Mouse (Mus musculus): ENCODE data around the gene Exoc3l.

Gene Exoc3l

DNA sequence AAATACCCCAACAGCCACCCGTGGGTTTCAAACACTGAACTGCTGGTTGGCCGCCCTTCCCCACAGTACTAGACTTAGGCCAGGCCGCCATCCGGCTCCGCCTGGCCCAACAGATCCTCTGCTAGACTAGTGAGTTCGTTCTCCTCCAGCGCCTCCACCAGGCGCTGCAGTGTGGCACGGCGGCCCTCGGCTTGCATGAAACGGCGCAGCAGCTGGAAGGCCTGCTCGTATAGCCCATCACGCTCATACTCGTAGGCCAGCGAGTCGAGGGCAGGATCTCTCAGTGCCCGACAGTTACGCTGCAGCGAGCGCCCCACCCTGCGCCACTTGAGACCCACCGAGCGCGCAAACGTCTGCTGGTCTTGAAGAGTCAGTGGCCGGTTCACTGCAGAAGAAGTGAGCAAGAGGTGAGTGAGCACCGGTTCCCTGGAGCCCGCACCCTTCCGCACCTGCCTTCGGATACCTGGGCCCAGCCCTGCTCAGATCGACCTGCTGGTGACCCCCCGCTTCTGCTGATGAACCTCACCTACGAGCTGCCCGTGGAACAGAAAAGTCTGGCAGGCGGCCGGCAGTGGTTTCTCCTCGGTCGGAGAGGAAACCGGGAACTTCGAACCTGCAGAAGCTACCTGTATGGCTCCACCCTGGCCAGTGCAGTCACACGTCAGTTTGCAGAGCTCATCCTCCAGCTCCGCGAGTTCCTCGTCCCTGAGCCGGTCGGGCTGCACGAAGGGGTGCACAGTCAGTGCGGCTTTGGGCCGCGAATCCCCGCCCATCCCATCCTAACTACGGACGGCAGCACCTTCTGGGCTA lies 36.8 kb downstream of the Exoc3l start:
- in situ Hi-C loops (cut with MboI; ENCODE audit: low pct_unique_long_range_greater_than_20kb in 1 of 2, low sequenced_read_pairs in 2 of 2, unreplicated experiment in 1 of 2), result no loop called here

DNA sequence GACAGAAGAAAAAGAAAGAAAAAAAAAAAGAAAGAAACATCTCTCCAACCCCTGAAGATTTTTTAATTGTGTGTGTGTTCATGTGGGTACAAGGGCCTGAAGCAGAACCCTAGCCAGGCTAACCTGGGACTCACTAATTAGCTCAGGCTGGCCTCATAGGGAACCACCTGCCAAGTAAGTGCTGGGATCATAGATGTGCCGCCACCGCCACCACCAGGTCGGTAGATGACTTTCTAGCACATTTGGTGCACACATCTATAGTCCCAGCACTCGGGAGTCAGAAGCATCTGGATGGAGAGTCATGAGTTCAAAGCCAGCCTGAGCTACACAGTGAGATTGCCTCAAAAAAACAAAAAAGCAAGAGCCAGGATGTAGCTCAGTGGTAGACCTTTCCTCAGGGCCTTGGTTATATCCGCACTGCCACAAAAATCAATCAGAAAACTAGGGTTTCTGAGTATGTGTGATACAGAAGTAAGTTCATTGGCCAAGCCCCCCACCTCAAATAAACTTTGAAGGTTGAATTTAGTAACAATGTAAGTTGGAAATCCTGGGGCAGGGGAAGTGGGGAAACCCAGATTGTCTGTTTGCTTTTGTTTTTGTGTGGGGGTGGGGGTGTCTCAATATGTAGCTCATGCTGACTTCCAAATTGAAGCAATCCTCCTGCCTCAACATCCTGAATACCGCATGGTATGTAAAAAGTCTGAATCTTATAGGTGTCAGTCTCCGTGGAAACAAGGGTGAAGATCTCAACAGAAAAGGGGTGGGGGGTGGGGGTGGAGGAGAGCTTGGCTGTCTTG lies 38.4 kb downstream of the Exoc3l start:
- in situ Hi-C loops (cut with MboI; ENCODE audit: low pct_unique_long_range_greater_than_20kb in 1 of 2, low sequenced_read_pairs in 2 of 2, unreplicated experiment in 1 of 2), result no loop called here

DNA sequence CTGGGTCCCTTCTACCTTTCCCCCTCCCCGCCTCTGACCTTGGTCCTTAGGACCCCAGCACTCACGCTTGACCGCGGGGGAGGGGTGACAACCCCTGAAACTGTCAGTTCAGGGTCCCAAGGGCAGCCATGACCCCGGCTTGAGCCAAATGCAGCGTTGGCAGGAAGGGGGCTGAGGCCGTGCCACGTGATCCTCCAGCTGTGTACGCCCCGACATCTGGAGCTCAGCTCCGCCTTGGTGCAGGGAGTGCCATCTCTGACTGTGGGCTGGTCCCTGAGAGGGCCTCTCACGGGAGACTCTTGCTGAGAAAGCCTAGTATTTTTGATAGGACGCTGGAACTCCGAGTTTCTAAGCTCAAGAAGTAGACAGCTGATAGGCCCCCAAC lies 40.9 kb downstream of the Exoc3l start, which contains the start of gene B3gnt9:
Gene B3gnt9 (minus strand): TSS at position 188 of the 385 bp plus-strand sequence.
- in situ Hi-C loops (cut with MboI; ENCODE audit: low pct_unique_long_range_greater_than_20kb in 1 of 2, low sequenced_read_pairs in 2 of 2, unreplicated experiment in 1 of 2), result no loop called here

DNA sequence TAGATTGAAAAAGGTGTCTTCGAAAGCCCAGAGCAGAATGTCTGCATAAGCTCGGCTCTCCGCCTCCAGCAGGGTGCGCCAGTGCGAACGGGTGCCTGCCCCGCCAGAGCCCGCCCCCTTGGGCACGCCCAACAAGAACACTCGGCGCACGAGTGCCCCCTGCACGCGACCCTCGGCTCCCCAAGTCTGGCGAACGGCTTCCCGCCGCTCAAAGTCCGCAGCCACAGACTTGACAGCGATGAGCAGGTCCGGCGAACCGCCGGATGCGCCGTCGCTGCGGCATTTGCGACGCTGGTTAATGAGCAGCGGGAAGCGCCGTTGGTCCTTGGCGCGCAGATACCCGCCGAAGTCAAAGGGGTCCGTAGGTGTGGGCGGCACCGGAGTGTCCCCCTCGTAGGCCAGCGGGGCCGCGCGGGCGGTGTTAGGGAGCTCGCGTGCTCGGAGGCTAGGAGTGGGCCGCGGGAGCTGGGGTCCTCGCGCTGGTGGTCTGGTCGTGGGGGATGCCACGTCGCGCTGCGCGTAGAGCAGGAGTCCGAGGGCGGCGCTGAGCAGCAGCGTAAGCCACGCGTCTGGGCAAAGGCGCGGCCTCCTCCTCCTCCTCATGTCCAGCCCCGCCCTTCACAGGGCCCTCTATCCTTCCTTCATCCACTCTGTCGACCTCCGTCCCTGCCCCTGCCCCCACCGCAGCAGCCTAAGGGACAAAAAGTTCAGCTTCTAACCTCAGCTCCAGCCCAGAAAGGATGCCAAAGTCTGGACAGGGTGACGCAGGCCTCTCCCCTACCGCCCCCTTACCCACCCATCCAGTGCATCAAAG lies 41.5 kb downstream of the Exoc3l start:
- in situ Hi-C loops (cut with MboI; ENCODE audit: low pct_unique_long_range_greater_than_20kb in 1 of 2, low sequenced_read_pairs in 2 of 2, unreplicated experiment in 1 of 2), result no loop called here

DNA sequence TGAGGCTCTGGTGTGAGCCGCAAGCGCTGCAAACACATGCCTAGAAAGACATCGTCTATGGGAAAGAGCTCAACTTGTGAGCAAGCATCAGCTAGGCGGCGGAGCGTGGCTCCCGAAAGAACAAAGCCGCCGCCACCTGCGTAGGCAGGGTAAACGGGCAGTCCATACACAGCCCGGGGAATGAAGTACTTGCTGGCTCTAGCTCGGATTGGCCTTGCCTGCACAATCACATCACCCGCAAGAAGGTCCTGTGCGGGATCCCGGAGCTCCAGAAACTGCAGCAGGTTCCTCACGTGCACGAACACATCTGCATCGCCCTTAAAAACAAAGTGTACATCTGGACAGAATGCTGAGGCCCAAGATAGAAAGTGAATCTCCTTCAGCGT lies 42.1 kb downstream of the Exoc3l start:
- in situ Hi-C loops (cut with MboI; ENCODE audit: low pct_unique_long_range_greater_than_20kb in 1 of 2, low sequenced_read_pairs in 2 of 2, unreplicated experiment in 1 of 2), result no loop called here

DNA sequence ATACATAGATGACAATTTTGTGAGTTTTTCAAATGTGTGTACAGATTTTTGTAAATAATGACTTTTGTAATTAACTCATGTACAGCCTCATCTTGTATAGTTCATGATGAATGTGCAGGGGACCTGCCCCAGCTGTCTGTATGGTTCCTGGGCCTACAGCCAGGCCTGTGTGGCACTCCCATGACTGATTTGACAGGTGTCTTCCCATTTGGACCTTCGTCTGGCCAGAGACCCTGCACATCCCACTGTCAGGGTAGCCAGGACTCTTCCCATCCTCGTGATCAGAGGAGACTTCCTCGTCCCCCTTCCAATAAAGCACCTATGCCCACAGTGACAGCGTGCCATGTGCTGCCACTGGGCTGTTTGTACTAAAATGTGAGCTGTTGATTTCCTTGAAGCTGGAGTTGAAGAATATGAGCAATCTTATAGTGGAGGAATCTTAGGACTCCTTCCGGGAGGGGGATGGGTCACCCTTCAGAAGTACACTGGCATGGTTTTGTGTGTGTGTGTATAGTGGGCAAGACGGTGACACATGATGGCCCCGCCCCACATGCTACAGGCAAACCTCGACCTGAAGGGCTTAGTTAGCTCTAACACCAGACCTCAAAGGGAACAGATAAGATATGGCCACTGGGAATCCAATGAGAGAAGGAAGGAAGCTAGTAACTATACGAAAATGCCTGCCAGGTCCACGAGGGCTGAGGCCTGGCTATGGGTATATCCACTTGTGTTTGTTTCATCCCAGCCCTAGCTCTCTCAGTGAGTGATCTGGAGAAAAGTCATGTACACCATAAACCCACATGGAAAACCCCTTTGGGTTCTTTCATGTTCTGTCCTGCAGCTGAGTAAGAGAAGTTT lies 43.0 kb downstream of the Exoc3l start:
- in situ Hi-C loops (cut with MboI; ENCODE audit: low pct_unique_long_range_greater_than_20kb in 1 of 2, low sequenced_read_pairs in 2 of 2, unreplicated experiment in 1 of 2), result no loop called here

DNA sequence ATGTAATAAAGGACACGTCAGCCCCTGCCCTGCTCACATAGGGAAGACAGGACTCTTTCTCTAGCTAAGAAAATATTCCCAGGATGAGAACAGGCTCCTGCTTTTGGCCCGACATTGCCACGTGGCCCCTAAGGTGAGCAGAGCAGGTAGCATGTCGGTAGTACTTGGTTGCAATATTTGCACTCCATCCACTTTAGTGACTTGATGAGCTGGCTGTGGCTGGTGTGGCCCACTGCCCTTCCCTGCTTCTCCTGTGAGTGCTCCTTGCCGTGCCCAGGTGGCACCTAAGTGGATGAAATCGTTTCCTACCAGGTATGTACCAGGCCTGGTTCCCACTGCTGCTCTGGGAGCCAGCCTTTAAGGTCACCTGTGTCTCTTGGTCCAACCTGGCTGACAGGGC lies 43.9 kb downstream of the Exoc3l start:
- in situ Hi-C loops (cut with MboI; ENCODE audit: low pct_unique_long_range_greater_than_20kb in 1 of 2, low sequenced_read_pairs in 2 of 2, unreplicated experiment in 1 of 2), result no loop called here

DNA sequence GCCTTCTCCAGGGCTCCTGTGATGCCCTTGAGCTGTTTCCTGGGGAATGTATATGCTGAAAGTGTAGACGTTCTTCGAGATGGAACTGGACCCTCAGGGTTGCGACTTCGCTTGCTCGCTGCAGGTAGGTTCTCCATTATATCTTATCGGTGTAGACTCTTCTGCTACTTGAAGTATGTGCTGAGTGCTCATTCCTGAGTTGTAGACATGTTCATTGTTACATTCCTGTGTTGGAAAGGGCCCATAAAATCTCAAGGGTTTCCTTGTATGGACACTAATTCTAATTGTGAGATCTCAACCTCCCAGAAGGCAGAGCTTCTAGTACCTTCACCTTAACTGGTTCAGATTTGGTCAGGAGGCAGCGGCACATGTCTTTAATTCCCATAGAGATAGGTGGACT lies 54.9 kb downstream of the Exoc3l start:
- in situ Hi-C loops (cut with MboI; ENCODE audit: low pct_unique_long_range_greater_than_20kb in 1 of 2, low sequenced_read_pairs in 2 of 2, unreplicated experiment in 1 of 2), result no loop called here
